Mouse (Mus musculus) gastrocnemius, adult 8-10 months (tissue): Measurements from ENCODE around the gene Exoc5. TPM values are rescaled to one million over a fixed set of nuclear protein-coding genes. Genes with fewer than 3 reads are reported as not detected.
A peak's percentile ranks its signal among the peaks of the same experiment; 100 is the strongest.

Experiments
- DNase-seq, 2 experiments: peaks; one replicate each; pipeline ENCODE4 v3.0.0; 2022; ENCODE audit warnings: low spot score in 2 of 2
- total RNA-seq, 4 experiments: library from RNA; stranded (reverse); gene quantifications; 2 replicates each; pipeline ENCODE4 v1.2.4; 2022

The Exoc5 gene
- total RNA-seq, 4 experiments from 2014 or later = 17.0 to 21.9 (median 19.7) TPM

GRCm38 (mm10) chr14:49007979-49008378 is 58.5 kb downstream of the Exoc5 start:
- DNase-seq = no peak

GRCm38 (mm10) chr14:49001655-49002054 is 64.8 kb downstream of the Exoc5 start:
- DNase-seq = no peak

GRCm38 (mm10) chr14:48998795-48999194 is 67.7 kb downstream of the Exoc5 start:
- no peak for DNase-seq

GRCm38 (mm10) chr14:48993861-48994260 is 72.6 kb downstream of the Exoc5 start:
- no peak for DNase-seq

- no peak for DNase-seq
These were observed 74.3 kb downstream of the Exoc5 start for GRCm38 (mm10) chr14:48992070-48992580.

- no peak for DNase-seq
These were observed 75.3 kb downstream of the Exoc5 start for GRCm38 (mm10) chr14:48991144-48991522.

- DNase-seq = peak; percentile 8 to 16
These were observed 75.8 kb downstream of the Exoc5 start for GRCm38 (mm10) chr14:48990471-48991143.

GRCm38 (mm10) chr14:48989831-48990230 is 76.6 kb downstream of the Exoc5 start:
- DNase-seq = no peak

- DNase-seq = no peak
These were observed 80.2 kb downstream of the Exoc5 start for GRCm38 (mm10) chr14:48986231-48986630.

- DNase-seq = no peak
These were observed 80.8 kb downstream of the Exoc5 start for GRCm38 (mm10) chr14:48985673-48986072.

GRCm38 (mm10) chr14:48978971-48979388 is 87.5 kb downstream of the Exoc5 start:
- no peak for DNase-seq

- no peak for DNase-seq
These were observed 94.9 kb downstream of the Exoc5 start for GRCm38 (mm10) chr14:48971546-48971945.

GRCm38 (mm10) chr14:48968670-48969069 is 97.8 kb downstream of the Exoc5 start:
- no peak for DNase-seq

Other genes starting within 250 kb of the Exoc5 start
- 1 to 10 TPM; 8.4 to 9.9 (median 9.3) TPM for gene Ap5m1, start 556 bp downstream of the Exoc5 start, total RNA-seq
- 10 to 100 TPM; 16.5 to 22.7 (median 17.6) TPM for gene Naa30, start 105.6 kb upstream of the Exoc5 start, total RNA-seq
- not detected for gene ccdc198, start 178.8 kb upstream of the Exoc5 start, total RNA-seq